Mouse (Mus musculus): ENCODE measurements around the gene Prima1.

- no peak for TF ChIP-seq POLR2A (IDR thresholded peaks at IDR 0.05; ENCODE audit: low read depth, low read length)
- no peak for TF ChIP-seq CTCF (IDR thresholded peaks at IDR 0.05; ENCODE audit: extremely low read depth, insufficient read length, insufficient replicate concordance, low read depth, low read length)
These were observed 15.8 kb downstream of the Prima1 start for GRCm38 (mm10) chr12:103226121-103226520.
